Mouse (Mus musculus): ENCODE measurements around the gene Katnal1. TPM values are rescaled to one million over a fixed set of nuclear protein-coding genes. Genes with fewer than 3 reads are reported as not detected.

Katnal1 gene
- total and polyA plus RNA-seq, 2 experiments from 2014 or later: 28.1 to 33.7 TPM

- Histone ChIP-seq H3K27me3 (ENCODE audit: insufficient read depth, low read length) (no peaks in the 10 kb centered on the region), H3K4me3 (ENCODE audit: low read length) (no peak overlapping the region), H3K36me3 (ENCODE audit: insufficient read depth, low read length) (no peaks in the 10 kb centered on the region), H3K4me2 (ENCODE audit: low read depth, low read length) (no peak overlapping the region), H3K27ac (no peak overlapping the region), H3K4me1 (ENCODE audit: insufficient read depth, low read length) (no peaks in the 10 kb centered on the region), H3K9me3 (ENCODE audit: low read length) (no peaks in the 10 kb centered on the region), H3K9ac (replicated peaks; ENCODE audit: low read length) (no peak overlapping the region)
- ATAC-seq: no peak
- WGBS: 46% methylated on average over 8 of the region's 8 CpGs
- no peak for TF ChIP-seq CTCF (IDR thresholded peaks at IDR 0.05; ENCODE audit: low read depth)
- DNase-seq (ENCODE audit: low spot score): no peak
These were observed 92.1 kb downstream of the Katnal1 start for GRCm38 (mm10) chr5:148837069-148837468.

- peak; percentile 87 for ATAC-seq
- TF ChIP-seq CTCF (IDR thresholded peaks at IDR 0.05; ENCODE audit: low read depth): peak; percentile 89
- peak overlapping the region; percentile 24 for H3K4me3 ChIP-seq (ENCODE audit: low read length)
- DNase-seq (ENCODE audit: low spot score): peak; percentile 83
- H3K9ac ChIP-seq (replicated peaks; ENCODE audit: low read length): peak overlapping the region; percentile 30; the same call in 1 of the 2 replicates
- no peak overlapping the region for H3K27ac ChIP-seq
- H3K36me3 ChIP-seq (ENCODE audit: insufficient read depth, low read length): no peaks in the 10 kb centered on the region
- H3K4me2 ChIP-seq (ENCODE audit: low read depth, low read length): peak overlapping the region; percentile 56
- no peaks in the 10 kb centered on the region for H3K9me3 ChIP-seq (ENCODE audit: low read length)
- H3K27me3 ChIP-seq (ENCODE audit: insufficient read depth, low read length): no peaks in the 10 kb centered on the region
- 6% methylated on average over 23 of the region's 23 CpGs for WGBS
- peaks cover 6% of the 10 kb centered on the region for H3K4me1 ChIP-seq (ENCODE audit: insufficient read depth, low read length)
These were observed 97.4 kb downstream of the Katnal1 start for GRCm38 (mm10) chr5:148831596-148832257.

GRCm38 (mm10) chr5:148831141-148831547 lies 98.0 kb downstream of the Katnal1 start:
- H3K27ac ChIP-seq: 0 out of 2 replicates have a peak overlapping the region, but pooled peaks have one; percentile 32
- peak overlapping the region; percentile 56 for H3K4me2 ChIP-seq (ENCODE audit: low read depth, low read length)
- no peaks in the 10 kb centered on the region for H3K36me3 ChIP-seq (ENCODE audit: insufficient read depth, low read length)
- 4% methylated on average over 9 of the region's 9 CpGs for WGBS
- DNase-seq (ENCODE audit: low spot score): peak; percentile 25
- H3K9ac ChIP-seq (replicated peaks; ENCODE audit: low read length): peak overlapping the region; percentile 30; the same call in 1 of the 2 replicates
- peak overlapping the region; percentile 24 for H3K4me3 ChIP-seq (ENCODE audit: low read length)
- H3K4me1 ChIP-seq (ENCODE audit: insufficient read depth, low read length): peaks cover 6% of the 10 kb centered on the region
- no peaks in the 10 kb centered on the region for H3K9me3 ChIP-seq (ENCODE audit: low read length)
- peak; percentile 51; the same call in 1 of the 2 replicates for ATAC-seq
- no peaks in the 10 kb centered on the region for H3K27me3 ChIP-seq (ENCODE audit: insufficient read depth, low read length)
- no peak for TF ChIP-seq CTCF (IDR thresholded peaks at IDR 0.05; ENCODE audit: low read depth)

- Histone ChIP-seq H3K27me3 (ENCODE audit: insufficient read depth, low read length) (no peaks in the 10 kb centered on the region), H3K4me1 (ENCODE audit: insufficient read depth, low read length) (no peaks in the 10 kb centered on the region), H3K9ac (replicated peaks; ENCODE audit: low read length) (no peak overlapping the region), H3K4me3 (ENCODE audit: low read length) (no peak overlapping the region), H3K36me3 (ENCODE audit: insufficient read depth, low read length) (no peaks in the 10 kb centered on the region), H3K9me3 (ENCODE audit: low read length) (no peaks in the 10 kb centered on the region), H3K4me2 (ENCODE audit: low read depth, low read length) (no peak overlapping the region), H3K27ac (no peak overlapping the region)
- DNase-seq (ENCODE audit: low spot score) (no peak), ATAC-seq (0 out of 2 replicates have a peak, but pooled peaks have one; percentile 35)
- TF ChIP-seq CTCF (IDR thresholded peaks at IDR 0.05; ENCODE audit: low read depth): no peak
- 83% methylated on average over 7 of the region's 7 CpGs for WGBS
These were observed 103.4 kb downstream of the Katnal1 start for GRCm38 (mm10) chr5:148825732-148826131.

- Histone ChIP-seq H3K4me3 (ENCODE audit: low read length) (no peak overlapping the region), H3K27me3 (ENCODE audit: insufficient read depth, low read length) (no peaks in the 10 kb centered on the region), H3K9me3 (ENCODE audit: low read length) (no peaks in the 10 kb centered on the region), H3K27ac (no peak overlapping the region), H3K36me3 (ENCODE audit: insufficient read depth, low read length) (no peaks in the 10 kb centered on the region), H3K9ac (replicated peaks; ENCODE audit: low read length) (no peak overlapping the region), H3K4me2 (ENCODE audit: low read depth, low read length) (no peak overlapping the region), H3K4me1 (ENCODE audit: insufficient read depth, low read length) (no peaks in the 10 kb centered on the region)
- ATAC-seq (peak; percentile 61), DNase-seq (ENCODE audit: low spot score) (peak; percentile 73)
- WGBS: 42% methylated on average over 13 of the region's 13 CpGs
- no peak for TF ChIP-seq CTCF (IDR thresholded peaks at IDR 0.05; ENCODE audit: low read depth)
These were observed 106.3 kb downstream of the Katnal1 start for GRCm38 (mm10) chr5:148822772-148823171.

Other genes with a start within 250 kb of the Katnal1 start
- gene Gm42791, start 65.8 kb upstream of the Katnal1 start, total RNA-seq (2014; rRNA removed): not detected in 2 replicates
- gene Gm42791, start 65.8 kb upstream of the Katnal1 start, polyA plus RNA-seq (2015; fragmentation: Nextera tagmentation; extraction: Ambion mirVana): 1.6 and 6.1 TPM in 2 replicates